Mouse (Mus musculus) forebrain, embryonic 11.5 days (tissue): ENCODE results near the gene Ten1. TPM values are rescaled to one million over a fixed set of nuclear protein-coding genes. Genes with fewer than 3 reads are reported as not detected.

Source experiments
- ATAC-seq: fragments of 200-750 bp; cut with Nextera tagmentation; replicated peaks from 2 replicates; pipeline ENCODE4 v1.8.0; 2017; ENCODE audit warnings: moderate TSS enrichment; ENCODE audit not compliant: low FRiP score
- DNase-seq: peaks from one replicate; pipeline ENCODE4 v3.0.0-alpha.2; 2017; ENCODE audit warnings: low spot score
- H3K27ac ChIP-seq: fragments of 300-500 bp; sonication (generic); 2 replicates; pipeline ENCODE4 v1.5.1; 2014; ENCODE audit warnings: low read depth, low read length
- H3K27me3 ChIP-seq: fragments of 300-500 bp; sonication (generic); 2 replicates; pipeline ENCODE4 v1.6.1; 2014; ENCODE audit warnings: mild to moderate bottlenecking, low read length, mixed read lengths; ENCODE audit not compliant: control insufficient read depth, insufficient read depth
- H3K36me3 ChIP-seq: fragments of 300-500 bp; sonication (generic); 2 replicates; pipeline ENCODE4 v1.6.1; 2014; ENCODE audit warnings: mild to moderate bottlenecking, low read length, moderate library complexity, mixed read lengths; ENCODE audit not compliant: control insufficient read depth, insufficient read depth
- H3K4me1 ChIP-seq: fragments of 300-500 bp; sonication (generic); replicated peaks from 2 replicates; pipeline ENCODE4 v1.6.1; 2014; ENCODE audit warnings: low read length, mixed read lengths; ENCODE audit not compliant: control insufficient read depth, insufficient read depth
- H3K4me2 ChIP-seq: fragments of 300-500 bp; sonication (generic); 2 replicates; pipeline ENCODE4 v1.6.1; 2014; ENCODE audit warnings: low read depth, mild to moderate bottlenecking, low read length, moderate library complexity, mixed read lengths; ENCODE audit not compliant: severe bottlenecking
- H3K4me3 ChIP-seq: fragments of 300-500 bp; sonication (generic); 2 replicates; pipeline ENCODE4 v1.5.1; 2014; ENCODE audit warnings: low read depth, low read length
- H3K9ac ChIP-seq: fragments of 300-500 bp; sonication (generic); 2 replicates; pipeline ENCODE4 v1.6.1; 2014; ENCODE audit warnings: low read length
- H3K9me3 ChIP-seq: fragments of 300-500 bp; sonication (generic); 2 replicates; pipeline ENCODE4 v1.6.1; 2016; ENCODE audit warnings: low read length, mixed read lengths; ENCODE audit not compliant: control insufficient read depth
- WGBS: fragments of 180-500 bp; shearing (Covaris S2); extraction: QIAGEN DNeasy Blood & Tissue Kit; methylation state at CpG from one replicate; pipeline ENCODE4 v1.1.7; 2014; 5-methylcytosine and 5-hydroxymethylcytosine counted together
- polyA plus RNA-seq: library from polyadenylated mRNA; unstranded; fragments of >200 nt; fragmentation: Nextera tagmentation; extraction: Ambion mirVana; gene quantifications from 2 replicates; pipeline ENCODE4 v1.2.1, GENCODE M21; 2014

Ten1 gene
- polyA plus RNA-seq, 1 experiment from 2014 or later: 48.5 TPM

DNA sequence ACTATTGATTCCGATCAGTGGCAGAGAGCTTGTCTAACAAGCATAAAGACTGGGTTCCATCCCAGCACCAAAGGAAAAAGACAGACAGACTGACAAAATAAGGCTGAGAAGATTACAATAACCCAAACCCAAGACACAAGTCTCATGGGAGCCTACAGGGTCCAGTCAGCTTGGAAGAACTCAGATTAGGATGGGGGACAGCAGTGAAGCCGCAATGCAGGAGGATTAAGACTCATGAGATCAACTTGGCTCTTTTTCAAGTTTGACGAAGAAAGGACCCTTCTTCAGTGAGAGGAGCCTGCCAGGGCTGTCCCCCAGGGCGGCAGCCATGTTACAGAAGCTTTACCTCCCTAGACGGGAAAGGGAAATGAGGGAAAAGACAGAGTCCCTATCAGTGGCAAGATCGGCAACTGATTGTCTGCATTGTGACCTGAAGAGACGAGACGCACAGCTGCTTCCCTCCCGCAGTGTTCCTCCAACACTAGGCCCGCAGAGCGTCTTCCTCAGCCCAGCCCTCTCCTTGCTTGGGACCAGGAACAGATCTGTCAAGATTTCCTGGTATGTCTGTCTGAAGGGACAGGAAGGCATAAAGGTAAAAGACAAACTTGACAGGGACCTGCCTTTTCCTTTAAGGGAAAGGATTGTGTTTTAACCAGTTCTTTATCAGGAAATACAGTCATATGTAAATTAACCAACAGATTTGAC, 11.3 kb upstream of the Ten1 start:
- no peak overlapping the region for H3K9ac ChIP-seq
- no peaks in the 10 kb centered on the region for H3K4me1 ChIP-seq
- no peak overlapping the region for H3K4me2 ChIP-seq
- no peaks in the 10 kb centered on the region for H3K9me3 ChIP-seq
- no peaks in the 10 kb centered on the region; the same call in 1 of the 2 replicates for H3K36me3 ChIP-seq
- no peak overlapping the region for H3K27ac ChIP-seq
- DNase-seq (no peak), ATAC-seq (no peak)
- no peak overlapping the region for H3K4me3 ChIP-seq
- no peaks in the 10 kb centered on the region for H3K27me3 ChIP-seq
- WGBS: 61% methylated on average over 11 of the region's 11 CpGs

DNA sequence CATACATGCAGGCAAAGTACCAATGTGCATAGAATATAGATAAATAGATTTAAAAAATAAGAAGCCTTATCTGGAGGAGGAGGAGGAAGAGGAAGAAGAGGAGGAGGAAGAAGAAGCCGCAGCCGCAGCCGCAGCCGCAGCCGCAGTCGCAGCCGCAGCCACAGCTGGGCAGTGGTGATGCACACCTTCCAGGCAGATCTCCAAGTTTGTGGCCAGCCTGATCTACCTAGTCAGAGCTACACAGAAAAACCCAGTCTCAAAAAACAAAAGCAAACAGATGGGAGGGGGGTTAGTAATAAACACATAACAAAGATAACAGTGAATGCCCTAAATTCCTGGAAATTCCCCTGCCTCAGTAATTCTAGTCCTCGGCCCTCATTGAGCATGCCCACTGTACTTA, 4.0 kb upstream of the Ten1 start:
- no peak for DNase-seq
- no peak overlapping the region for H3K4me3 ChIP-seq
- no peaks in the 10 kb centered on the region for H3K9me3 ChIP-seq
- WGBS: 97% methylated on average over 8 of the region's 8 CpGs
- H3K4me1 ChIP-seq: 0 out of 2 replicates have a peak, but pooled peaks cover 2% of the 10 kb centered on the region
- H3K27me3 ChIP-seq: no peaks in the 10 kb centered on the region
- no peak overlapping the region for H3K9ac ChIP-seq
- no peaks in the 10 kb centered on the region for H3K36me3 ChIP-seq
- ATAC-seq: no peak
- no peak overlapping the region for H3K4me2 ChIP-seq
- no peak overlapping the region for H3K27ac ChIP-seq

DNA sequence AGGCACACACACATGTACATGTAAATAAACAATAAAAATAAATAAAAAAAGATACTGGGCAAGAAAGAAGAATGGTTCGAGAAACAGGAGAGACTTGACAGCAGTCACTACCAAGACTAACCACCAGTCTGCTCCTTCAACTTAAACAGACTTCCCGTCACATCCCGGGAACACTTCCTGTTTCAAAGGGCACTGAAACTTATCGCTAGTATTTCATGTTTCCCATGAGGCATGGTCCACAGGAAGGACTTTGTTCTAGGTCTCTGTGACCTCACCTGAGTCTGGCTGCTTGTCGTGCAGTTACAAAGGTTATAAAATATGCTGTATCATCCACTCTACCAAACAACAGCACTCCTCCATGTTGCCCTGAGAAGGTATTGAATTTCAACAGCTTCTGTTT, 3.4 kb upstream of the Ten1 start:
- H3K4me3 ChIP-seq: no peak overlapping the region
- no peaks in the 10 kb centered on the region for H3K36me3 ChIP-seq
- DNase-seq (no peak), ATAC-seq (no peak)
- no peaks in the 10 kb centered on the region for H3K27me3 ChIP-seq
- H3K9ac ChIP-seq: no peak overlapping the region
- H3K4me2 ChIP-seq: no peak overlapping the region
- no peak overlapping the region for H3K27ac ChIP-seq
- H3K4me1 ChIP-seq: 0 out of 2 replicates have a peak, but pooled peaks cover 2% of the 10 kb centered on the region
- 89% methylated on average over 5 of the region's 5 CpGs for WGBS
- H3K9me3 ChIP-seq: no peaks in the 10 kb centered on the region

DNA sequence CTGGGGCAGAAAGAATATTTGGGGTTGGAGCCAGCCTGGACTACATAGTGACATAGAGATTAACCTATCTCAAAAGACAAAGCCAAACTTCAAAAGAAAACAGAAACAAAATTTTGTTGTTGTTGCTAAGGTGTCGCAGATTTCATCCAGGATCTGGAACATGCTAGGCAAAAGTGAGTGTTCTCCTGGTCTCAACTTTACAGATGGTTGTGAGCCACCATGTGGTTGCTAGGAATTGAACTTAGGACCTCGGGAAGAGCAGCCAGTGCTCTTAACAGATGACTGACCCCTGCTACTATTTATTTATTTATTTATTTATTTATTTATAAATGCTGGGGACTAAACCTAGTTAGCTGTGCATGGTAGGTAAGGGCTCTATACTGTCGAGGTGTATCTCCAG, 2.3 kb upstream of the Ten1 start:
- Histone ChIP-seq H3K36me3 (no peaks in the 10 kb centered on the region), H3K4me3 (no peak overlapping the region), H3K9me3 (no peaks in the 10 kb centered on the region), H3K27me3 (no peaks in the 10 kb centered on the region), H3K27ac (no peak overlapping the region), H3K9ac (no peak overlapping the region), H3K4me2 (no peak overlapping the region), H3K4me1 (0 out of 2 replicates have a peak, but pooled peaks cover 2% of the 10 kb centered on the region)
- no peak for ATAC-seq
- WGBS: 80% methylated on average over 3 of the region's 3 CpGs
- DNase-seq: no peak

DNA sequence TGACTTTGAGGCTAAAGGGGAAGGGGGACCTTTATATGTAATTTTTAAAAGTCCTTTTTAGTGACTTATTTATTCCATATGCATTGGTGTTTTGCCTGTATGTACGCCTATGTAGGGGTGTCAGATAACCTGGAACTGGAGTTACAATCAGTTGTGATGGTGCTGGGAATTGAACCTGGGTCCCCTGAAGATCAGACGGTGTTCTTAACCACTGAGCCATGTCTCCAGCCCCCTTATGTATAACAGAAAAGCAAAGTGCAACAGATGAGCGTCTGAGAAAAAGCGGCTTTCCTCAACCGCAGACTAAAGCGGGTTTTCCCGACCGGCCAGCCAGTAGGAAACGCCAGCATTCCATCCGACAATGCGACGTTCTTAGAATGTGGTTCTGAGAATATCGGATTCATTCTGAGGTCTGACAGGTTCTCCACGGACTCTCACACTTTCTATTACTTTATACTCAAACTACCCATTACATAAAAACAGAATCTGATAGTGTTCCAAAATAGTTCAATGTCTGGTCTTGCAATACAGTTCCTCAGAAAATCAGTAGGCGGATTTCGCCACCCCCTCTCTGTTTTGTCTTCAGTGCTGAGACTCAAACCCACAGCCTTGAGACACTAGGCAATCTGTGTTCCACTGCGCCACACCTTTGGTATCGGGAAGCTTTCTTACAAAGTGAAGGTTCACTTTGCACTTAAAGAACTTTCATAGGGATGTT, 1.6 kb upstream of the Ten1 start:
- 94% methylated on average over 18 of the region's 18 CpGs for WGBS
- H3K36me3 ChIP-seq: no peaks in the 10 kb centered on the region
- no peak overlapping the region for H3K4me3 ChIP-seq

DNA sequence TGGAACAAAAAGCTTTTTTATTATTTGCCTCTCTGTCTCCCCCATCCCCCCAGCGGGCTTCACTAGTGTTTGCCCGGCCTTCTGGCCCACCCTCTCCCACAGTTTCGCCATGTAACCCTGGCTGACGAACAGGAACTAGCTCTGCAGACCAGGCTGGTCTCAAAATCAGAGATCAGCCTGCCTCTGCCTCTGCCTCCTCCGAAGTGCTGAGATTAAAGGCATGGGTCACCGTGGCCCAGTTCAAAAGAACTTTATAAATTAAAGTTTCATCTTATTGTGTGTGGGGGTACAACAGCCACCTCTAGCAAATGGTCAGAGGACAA, 1.1 kb upstream of the Ten1 start:
- H3K4me3 ChIP-seq: no peak overlapping the region
- no peak overlapping the region for H3K27ac ChIP-seq
- no peaks in the 10 kb centered on the region for H3K9me3 ChIP-seq
- H3K9ac ChIP-seq: no peak overlapping the region
- ATAC-seq (no peak), DNase-seq (no peak)
- H3K27me3 ChIP-seq: no peaks in the 10 kb centered on the region
- WGBS: 91% methylated on average over 6 of the region's 6 CpGs
- H3K4me2 ChIP-seq: no peak overlapping the region
- H3K36me3 ChIP-seq: no peaks in the 10 kb centered on the region
- H3K4me1 ChIP-seq: 0 out of 2 replicates have a peak, but pooled peaks cover 2% of the 10 kb centered on the region

More for the DNA sequence above, 1.6 kb upstream of the Ten1 start:
- H3K27me3 ChIP-seq: no peaks in the 10 kb centered on the region
- H3K4me2 ChIP-seq: no peak overlapping the region
- H3K4me1 ChIP-seq: 0 out of 2 replicates have a peak, but pooled peaks cover 2% of the 10 kb centered on the region
- no peak overlapping the region for H3K27ac ChIP-seq
- no peaks in the 10 kb centered on the region for H3K9me3 ChIP-seq
- ATAC-seq (no peak), DNase-seq (no peak)
- no peak overlapping the region for H3K9ac ChIP-seq

DNA sequence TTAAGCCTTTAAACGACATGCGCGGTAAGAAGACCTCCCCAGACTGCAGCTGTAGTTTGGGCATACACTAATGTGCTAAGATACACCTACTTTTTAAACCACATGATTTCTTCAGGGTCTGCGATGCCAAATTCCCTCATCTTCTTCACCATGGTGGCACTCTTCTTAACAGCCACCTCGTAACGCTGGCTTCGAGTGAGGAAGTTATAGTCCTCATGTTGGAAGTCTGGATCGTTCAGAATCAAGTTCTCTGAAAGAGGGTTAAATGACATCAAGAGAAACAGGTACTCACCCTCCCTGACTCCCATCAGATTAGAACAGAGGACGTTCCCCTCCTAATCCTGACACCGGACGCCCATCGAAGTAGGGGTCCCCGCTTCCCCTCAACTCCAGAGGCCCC, 523 bp upstream of the Ten1 start:
- H3K4me2 ChIP-seq: peak overlapping the region; percentile 70
- no peak overlapping the region for H3K27ac ChIP-seq
- WGBS: 28% methylated on average over 13 of the region's 13 CpGs
- no peaks in the 10 kb centered on the region for H3K9me3 ChIP-seq
- H3K27me3 ChIP-seq: no peaks in the 10 kb centered on the region
- no peak for DNase-seq
- ATAC-seq: no peak
- H3K9ac ChIP-seq: peak overlapping the region; percentile 87
- H3K4me1 ChIP-seq: 0 out of 2 replicates have a peak, but pooled peaks cover 2% of the 10 kb centered on the region
- no peaks in the 10 kb centered on the region for H3K36me3 ChIP-seq
- peak overlapping the region; percentile 82 for H3K4me3 ChIP-seq

DNA sequence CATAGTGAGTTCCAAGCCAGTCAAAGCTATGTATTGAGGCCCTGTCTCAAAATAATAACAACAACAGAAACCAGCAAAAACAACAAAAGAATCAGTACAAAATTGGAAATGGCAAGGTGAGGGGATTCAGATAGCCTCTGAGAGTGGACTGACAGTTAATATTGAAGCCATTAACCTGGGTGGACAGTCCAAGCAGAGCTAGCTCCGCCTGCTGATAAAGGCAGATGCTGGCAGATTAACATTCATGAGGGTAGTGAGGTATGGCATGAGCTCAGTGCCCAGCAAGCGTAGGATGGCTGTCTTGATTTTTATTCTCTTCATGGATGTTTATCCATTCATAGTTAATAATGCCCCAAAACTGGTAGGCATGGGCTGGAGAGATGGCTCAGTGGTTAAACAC, 2.5 kb downstream of the Ten1 start:
- Histone ChIP-seq H3K27me3 (no peaks in the 10 kb centered on the region), H3K27ac (no peak overlapping the region), H3K9ac (no peak overlapping the region), H3K4me1 (0 out of 2 replicates have a peak, but pooled peaks cover 2% of the 10 kb centered on the region), H3K9me3 (no peaks in the 10 kb centered on the region), H3K4me3 (no peak overlapping the region), H3K36me3 (no peaks in the 10 kb centered on the region), H3K4me2 (no peak overlapping the region)
- WGBS: 90% methylated on average over 2 of the region's 2 CpGs
- ATAC-seq: no peak
- DNase-seq: no peak

DNA sequence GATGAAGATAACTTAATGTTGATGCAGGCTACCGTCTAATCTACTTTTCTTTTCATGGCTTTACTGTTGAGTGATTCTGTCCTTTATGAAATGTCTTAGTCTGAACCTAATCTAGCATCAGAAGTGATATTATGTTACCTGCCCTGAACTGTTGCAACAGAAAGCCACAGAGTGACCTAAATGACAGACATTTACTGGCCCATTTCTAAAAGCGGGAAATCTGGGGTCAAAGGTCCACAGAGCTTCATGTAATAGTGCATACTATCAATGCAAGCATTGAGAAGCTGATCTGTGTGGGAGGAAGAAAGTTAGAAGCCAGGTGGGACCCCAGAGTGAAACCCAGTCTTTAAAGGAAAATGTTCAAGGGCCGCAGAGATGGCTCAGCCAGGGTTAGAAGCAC, 4.5 kb downstream of the Ten1 start:
- Histone ChIP-seq H3K27me3 (no peaks in the 10 kb centered on the region), H3K36me3 (no peaks in the 10 kb centered on the region), H3K9me3 (no peaks in the 10 kb centered on the region), H3K4me1 (no peaks in the 10 kb centered on the region), H3K4me3 (no peak overlapping the region), H3K9ac (no peak overlapping the region), H3K27ac (no peak overlapping the region), H3K4me2 (no peak overlapping the region)
- 94% methylated on average over 3 of the region's 3 CpGs for WGBS
- DNase-seq (no peak), ATAC-seq (no peak)
